Mouse (Mus musculus): Measurements from ENCODE around the gene Nfib.

DNA sequence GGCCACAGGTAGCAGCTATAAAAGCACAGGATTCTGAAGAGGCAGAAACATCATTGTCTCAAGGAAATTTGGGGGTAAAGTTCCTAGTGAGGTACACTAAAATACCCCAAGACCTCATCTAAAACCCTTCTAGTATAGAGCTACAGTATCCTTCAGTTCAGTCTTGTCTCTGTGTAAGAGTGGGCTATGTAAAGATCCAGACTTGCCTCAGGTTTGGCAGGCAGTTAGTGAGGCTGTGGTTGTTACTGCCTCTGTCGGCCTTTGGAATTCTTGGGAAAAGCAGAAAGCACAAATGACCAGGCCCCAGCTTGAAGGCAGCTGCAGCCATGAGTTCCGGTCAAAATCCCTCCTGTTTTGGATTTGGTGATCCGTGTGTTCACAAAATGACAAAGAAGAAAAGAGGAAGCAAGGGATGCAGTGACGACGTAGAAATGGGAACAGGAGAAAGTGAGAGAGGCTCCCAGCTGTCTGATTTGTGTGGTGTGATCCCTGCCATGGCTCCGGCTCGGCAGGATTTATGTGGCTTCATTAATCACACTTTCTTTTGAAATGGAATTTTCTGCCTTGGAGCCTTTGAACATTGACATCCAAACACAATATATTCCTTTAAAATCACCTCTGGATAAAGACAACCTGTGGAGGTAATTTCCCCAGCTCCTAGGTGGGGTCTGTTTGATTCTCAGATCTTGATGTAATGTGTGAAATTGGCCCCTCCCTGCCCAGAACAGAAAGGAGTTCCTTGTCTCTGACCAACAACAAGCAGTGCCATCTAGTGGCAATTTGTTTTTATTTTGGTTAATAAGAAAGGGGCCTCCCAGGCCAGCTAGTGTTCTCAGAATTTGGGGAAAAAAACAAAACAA lies 91.7 kb downstream of the Nfib start:
- TF ChIP-seq POLR2A (IDR thresholded peaks at IDR 0.05; ENCODE audit: borderline replicate concordance, insufficient read depth, low read length), result no peak
- peak; percentile 63; the same call in 1 of the 2 replicates for TF ChIP-seq CTCF (IDR thresholded peaks at IDR 0.05; ENCODE audit: borderline replicate concordance, insufficient read depth, low read depth, low read length)
